Mouse (Mus musculus) urinary bladder, postnatal 36 days (tissue): Measurements from ENCODE around the gene A630089N07Rik.

Experiments used
- DNase-seq, 2 experiments: peaks; one replicate each; pipeline ENCODE4 v3.0.0; 2022; ENCODE audit warnings: low spot score in 2 of 2, mixed read lengths in 1 of 2

The A630089N07Rik gene

DNA sequence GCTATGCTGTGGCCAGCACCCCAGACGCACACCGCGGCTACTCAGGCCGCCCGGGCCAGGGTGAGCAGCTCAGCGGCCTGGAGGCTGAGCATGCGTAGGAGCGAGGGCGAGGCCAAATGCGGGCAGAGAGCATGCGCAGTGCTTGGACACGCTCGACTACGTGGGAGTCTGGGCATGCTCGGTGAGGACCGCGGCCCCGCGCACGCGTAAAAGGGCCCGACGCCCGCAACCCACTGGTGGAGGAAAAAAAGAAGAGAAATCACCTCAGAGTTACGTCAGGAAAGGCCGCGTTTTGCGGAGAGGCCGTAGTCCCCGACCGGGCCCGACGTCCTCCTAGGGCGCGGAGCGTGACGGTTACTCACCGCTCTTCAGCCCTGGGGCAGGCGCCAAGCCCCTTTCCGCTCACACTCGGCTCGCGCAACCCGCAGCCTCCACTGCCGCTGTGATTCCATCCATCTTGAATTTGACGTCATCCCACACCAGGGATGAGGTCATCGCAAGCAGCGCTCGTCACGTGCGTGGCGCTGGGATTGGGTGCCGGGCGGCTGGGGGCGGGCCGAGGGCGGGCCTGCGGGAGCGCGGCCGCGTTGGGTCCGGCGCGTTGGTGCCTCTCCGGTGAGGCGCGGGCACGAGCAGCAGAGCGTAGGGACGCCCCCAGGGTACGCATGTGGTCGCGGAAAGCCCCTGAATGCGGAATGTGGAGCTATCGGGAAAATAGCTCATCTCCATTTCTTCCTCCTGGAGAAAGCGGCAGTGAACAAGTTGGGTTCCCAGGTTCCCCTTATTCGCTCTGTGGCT is 119.9 kb downstream of the A630089N07Rik start, which contains the start of the genes C2cd2 and Zbtb21:
Gene C2cd2, minus strand, starts transcription at position 448 of the 798 bp plus-strand sequence.
Gene Zbtb21, minus strand, starts transcription at position 472 of the 798 bp plus-strand sequence.
- DNase-seq = peak; percentile 90 to 97

DNA sequence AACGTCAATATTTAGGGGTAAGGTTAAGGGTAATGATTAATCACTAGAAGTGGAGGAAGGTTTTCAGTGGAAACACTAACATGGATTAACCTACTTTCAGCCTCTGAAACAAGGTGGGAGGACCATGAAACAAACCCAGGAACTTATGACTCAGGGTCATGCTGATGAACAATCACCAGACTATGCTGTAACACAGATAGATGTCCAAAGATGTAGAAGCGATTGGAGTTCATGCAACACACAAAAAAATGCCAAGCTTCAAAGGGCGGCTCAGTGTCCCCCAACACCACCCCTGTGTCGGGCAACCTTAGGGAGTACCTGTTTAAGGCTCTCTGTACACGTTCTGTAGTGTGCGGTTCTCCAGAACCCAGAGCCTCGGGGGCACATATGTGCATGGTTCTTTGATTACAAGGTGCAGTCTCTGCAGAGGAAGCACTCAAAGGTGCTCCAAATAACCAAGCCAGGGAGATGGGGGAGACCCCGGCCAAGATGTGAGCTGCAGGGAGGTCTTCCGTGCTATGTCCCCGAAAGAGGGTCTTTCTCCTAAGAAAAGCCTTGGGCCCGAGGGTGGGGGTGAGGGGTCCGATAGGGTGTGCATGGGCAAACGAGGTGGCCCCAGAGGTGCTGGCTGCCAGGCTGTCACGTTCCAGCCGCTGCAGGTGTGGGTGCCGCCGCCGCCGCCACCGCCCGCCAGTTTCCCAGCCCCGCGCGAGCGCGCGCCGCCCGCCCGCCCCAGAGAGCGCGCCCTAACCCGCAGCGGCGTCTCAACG is 120.7 kb downstream of the A630089N07Rik start:
- DNase-seq = peak in 1 of 2 experiments; percentile 5

DNA sequence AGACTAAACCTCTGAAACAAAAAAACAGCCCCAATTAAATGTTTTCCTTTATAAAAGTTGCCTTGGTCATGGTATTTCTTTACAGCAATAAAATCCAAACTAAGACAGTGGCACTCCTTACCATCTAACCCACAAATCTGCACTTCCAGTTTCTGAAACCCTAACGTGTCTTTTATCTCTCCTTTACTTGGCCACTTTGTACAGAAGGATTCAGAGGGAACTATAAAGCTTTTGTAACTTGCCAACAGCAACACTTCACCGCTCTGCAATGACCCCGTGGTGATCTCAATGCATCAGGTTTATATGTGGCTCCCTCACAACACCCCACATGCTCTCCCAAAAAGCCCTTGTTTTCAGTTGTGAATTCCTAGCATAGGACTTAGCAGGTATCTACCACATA is 121.9 kb downstream of the A630089N07Rik start:
- no peak for DNase-seq

DNA sequence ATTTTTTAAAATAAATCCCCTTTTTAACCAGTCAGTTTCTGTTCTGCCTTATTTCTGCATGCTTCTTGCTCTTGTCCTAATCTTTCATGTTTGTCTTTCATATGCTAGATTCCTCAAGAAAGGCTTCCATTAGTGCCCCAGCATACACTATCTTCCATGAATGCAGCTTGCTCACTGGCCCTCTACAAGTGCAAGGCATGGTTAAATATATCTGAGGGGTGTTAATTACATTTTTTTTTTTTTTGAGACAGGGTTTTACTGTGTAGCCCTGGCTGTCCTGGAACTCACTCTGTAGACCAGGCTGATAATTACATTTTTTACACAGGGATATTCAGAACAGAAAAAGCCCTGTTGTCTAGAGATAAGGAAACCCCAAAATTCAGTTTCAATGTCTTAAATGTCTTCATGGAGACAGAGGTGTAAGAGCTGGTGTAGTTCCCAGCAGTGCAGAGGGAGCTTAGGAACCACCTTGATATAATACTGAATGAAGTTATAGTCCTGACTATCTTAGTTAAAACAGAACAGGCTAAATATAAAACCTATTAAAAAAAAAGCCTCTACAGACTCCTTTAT is 123.8 kb downstream of the A630089N07Rik start:
- no peak for DNase-seq

DNA sequence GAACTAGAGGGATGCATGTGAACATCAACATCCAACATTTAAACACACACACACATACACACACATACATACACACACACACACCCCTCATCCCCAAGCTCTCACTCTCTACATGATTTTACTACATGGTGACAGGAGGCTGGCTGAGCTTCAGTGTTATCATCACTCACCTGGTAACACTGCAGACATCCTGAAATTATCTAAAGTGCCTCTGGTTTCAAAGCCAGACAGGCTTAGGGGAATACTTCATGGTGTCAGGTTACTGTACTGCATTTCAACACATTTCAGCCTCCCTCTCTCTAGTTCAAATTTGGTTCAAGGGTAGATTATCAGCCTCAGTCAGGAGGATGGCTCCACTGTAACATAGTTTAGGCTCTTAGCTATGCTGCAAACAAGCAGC is 124.6 kb downstream of the A630089N07Rik start:
- no peak for DNase-seq

DNA sequence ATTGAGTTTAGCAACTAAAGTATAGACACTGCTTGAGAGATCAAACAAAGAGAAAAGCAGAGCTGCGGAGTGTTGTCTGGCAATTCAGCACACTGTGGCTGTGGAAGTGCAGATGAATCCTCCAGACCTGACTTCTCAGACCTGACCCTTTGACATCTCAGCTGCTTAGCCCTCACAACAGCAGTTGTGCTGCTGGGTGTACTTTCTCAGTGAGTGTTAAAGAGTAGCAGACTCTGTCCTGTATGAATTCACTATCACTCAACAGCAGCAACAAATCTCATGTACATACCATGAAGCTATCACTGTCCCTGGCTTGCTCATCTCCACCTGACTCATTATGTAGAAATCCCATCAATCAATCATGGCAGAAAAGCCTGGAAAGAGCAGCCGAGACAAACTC is 126.2 kb downstream of the A630089N07Rik start:
- no peak for DNase-seq

DNA sequence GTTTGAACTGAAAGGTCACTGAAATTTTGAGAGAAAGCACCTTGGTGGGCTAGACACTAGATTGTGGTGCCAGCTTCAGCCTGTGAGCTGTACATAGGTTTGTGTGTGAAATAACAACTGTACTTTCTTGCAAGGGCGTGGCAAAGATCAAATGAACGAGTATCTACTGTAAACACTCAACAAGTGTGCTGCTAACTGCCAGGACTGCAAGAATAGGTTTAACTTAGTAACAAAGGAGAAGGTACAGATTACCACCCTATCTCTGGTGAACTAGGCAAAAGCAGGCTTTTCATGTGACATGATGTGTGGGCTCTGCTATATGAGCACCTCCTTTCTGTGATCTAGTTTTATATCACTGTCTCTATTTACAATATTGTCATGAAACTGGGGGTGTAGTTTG is 128.9 kb downstream of the A630089N07Rik start:
- DNase-seq = no peak

DNA sequence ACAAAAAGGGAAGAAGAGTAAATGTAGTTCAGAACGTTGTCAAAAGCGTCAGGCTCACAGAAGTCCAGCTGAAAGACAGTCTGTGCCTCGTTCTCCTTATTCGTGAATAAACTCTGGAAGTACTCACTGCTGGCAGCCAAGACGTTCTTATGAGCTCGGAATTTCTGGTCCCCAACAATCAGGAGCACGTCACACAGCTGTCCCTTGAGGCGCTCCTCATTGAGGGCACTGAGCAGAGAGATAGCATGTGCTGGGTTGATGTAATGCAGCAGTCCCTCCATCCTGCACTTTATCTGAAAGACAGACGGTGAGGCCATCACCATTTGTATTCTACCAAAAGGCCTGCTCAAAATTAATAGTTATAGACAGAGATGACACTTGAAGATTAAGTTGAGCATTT is 129.4 kb downstream of the A630089N07Rik start:
- no peak for DNase-seq

DNA sequence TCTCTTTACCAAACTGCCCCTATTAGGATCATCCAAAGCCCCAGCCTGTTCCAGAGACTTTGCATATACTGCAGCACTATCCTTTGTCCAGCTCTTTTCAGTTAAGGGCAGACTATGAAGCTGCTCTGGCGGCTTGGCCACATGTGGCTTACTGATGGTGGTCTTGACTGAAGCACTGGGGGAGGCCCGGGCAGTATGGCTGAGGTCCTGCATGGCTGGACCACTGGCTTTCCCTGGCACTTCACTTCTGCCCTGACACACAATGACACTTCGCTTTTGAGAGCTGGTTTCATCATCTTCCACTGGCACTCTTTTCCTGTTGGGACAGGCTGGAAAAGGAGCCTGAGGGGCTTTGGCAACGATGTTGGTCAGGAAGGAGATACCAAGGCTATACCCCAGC is 129.9 kb downstream of the A630089N07Rik start:
- DNase-seq = no peak
